Mouse (Mus musculus): ENCODE measurements around the gene Gm3476.
"Not testable (repeated sequence)": the region's sequence is repeated elsewhere in the genome, so short reads cannot be mapped to it uniquely, and the experiment has no call there.

Gene Gm3476

DNA sequence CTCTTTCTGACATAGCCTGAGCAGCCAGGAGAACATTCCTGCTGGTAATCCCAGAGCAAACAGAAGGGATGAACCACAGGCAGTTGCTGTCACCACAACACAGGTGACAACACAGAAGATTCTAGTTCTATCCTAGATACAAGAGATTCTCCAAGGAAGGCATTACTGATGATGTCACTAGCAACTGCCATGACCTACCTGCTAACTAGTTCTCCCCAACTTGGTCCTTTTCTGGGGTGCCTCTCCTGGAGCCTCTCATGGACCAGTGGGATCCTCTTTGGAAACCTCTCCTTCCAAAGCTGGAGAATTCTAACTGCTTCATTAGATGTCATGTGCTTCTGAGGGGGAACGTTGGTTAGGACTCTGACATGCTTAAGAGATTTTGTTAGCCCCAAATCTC is at the start of gene Gm3476:
Gene Gm3476, minus strand, starts transcription at position 101 of the 400 bp plus-strand sequence.
- DNase-seq (ENCODE audit: low read depth) = not testable (repeated sequence)

DNA sequence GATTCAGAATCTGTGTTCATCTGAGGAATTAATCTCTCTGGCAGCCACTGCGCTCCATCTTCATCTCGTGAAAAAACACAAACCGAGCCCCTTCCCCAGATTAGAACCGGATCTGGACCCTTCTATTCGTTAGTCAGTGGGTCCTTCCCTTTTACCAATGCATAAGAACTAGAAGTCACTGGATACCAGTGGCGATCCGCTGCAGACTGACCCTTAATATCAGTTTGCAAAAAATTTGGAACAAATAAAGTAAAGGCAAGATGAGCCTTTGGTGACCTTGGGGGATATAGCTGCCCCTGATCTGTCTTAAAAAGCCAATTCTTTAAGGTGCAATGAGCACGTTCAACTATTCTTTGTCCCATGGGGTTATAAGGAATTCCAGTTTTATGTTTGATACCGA is 37.9 kb upstream of the Gm3476 start:
- DNase-seq (ENCODE audit: low read depth) = not testable (repeated sequence)

DNA sequence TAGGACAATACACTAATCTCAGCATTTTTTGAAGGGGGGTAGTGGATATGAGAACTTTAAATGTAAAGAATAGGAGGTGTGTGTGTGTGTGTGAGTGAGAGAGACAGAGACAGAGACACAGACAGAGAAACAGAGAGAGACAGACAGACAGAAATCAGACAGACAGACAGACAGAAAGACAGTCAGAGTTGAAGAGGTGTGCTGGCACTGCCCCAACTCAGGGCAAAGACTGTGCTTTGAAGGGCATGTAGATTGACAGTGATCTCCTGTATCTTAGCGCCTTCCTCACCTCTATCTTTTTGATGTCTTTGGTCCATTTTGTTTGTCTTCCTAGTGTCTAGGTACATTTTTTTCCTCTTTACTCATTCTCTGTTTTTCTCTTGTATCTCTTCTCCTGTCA is 35.5 kb upstream of the Gm3476 start:
- DNase-seq (ENCODE audit: low read depth) = peak; percentile 1

DNA sequence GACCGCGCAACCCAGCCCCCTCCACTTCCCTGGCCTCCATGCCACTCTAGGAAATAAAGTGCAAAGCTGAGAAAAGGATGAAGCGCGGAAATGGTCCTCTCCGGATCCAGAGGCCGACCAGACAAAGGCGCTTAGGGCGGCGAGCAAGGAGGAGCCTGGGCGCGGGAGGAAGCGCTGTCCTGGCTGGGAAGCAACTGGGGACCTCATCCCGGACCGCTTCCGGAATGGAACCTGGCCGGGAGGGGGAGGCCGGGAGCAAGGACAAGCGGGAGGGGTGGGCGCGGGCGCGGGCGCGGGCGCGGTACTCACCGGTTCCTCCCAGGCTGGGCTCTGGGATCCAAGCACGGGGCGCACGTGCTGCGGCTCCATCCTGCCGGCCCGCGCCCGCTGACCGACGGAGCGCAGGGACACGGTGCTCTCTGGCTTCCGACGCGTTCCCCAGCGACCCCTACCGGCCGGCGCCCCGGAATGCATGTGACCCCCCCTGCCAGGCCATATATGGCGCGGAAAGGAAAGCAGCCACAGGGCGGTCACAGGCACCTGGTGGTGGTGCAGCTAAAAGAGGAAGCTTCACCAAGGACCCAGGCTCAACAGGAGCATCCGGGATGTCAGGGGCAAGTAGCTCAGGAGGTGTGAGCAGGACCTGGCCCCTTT is 17.2 kb downstream of the Gm3476 start, which contains the start of gene Gm3468:
Gene Gm3468, minus strand, starts transcription at position 394 of the 654 bp plus-strand sequence.
- DNase-seq (ENCODE audit: low read depth) = peak; percentile 92

DNA sequence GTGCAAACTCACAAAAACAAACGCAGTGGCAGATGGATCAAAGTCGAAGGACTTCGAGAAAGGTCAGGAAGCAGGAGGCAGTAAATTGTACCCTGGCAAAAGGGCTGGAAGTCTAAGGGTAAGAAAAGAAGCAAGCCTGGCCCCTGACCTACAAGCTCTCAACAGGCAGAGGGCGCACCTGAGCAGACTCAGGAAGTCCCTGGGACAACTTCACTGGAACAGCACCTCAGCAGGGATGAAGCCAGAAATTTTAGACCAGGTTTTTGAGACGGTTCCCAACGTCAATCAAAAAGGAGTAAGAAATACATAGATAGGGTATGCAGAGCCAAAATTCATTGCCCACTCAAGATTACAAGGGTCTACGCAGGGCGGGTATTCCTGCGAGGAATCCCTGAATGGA is 18.1 kb downstream of the Gm3476 start:
- DNase-seq (ENCODE audit: low read depth) = peak; percentile 33

DNA sequence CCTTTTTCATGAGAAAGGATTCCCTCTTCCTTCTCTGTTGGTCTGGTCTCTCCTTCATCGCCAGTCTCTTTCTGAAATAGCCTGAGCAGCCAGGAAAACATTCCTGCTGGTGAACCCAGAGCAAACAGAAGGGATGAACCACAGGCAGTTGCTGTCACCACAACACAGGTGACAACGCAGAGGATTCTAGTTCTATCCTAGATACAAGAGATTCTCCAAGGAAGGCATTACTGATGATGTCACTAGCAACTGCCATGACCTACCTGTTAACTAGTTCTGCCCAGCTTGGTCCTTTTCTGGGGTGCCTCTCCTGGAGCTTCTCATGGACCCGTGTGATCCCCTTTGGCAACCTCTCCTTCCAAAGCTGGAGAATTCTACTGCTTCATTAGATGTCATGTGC is 31.8 kb downstream of the Gm3476 start, which contains the start of gene Gm8206:
Gene Gm8206, minus strand, starts transcription at position 101 of the 400 bp plus-strand sequence.
- DNase-seq (ENCODE audit: low read depth) = not testable (repeated sequence)

DNA sequence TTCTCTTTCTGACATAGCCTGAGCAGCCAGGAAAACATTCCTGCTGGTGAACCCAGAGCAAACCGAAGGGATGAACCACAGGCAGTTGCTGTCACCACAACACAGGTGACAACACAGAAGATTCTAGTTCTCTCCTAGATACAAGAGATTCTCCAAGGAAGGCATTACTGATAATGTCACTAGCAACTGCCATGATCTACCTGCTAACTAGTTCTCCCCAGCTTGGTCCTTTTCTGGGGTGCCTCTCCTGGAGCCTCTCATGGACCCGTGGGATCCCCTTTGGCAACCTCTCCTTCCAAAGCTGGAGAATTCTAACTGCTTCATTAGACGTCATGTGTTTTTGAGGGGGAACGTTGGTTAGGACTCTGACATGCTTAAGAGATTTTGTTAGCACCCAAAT is 67.4 kb downstream of the Gm3476 start, which contains the start of gene Gm6337:
Gene Gm6337, minus strand, starts transcription at position 101 of the 400 bp plus-strand sequence.
- DNase-seq (ENCODE audit: low read depth) = not testable (repeated sequence)

Measured in NIH3T3 (cell line).